Mouse (Mus musculus) heart, embryonic 15.5 days (tissue): ENCODE measurements around the gene Wdr82. TPM values are rescaled to one million over a fixed set of nuclear protein-coding genes. Genes with fewer than 3 reads are reported as not detected.
"Not testable (repeated sequence)": the region's sequence is repeated elsewhere in the genome, so short reads cannot be mapped to it uniquely, and the experiment has no call there.

Source experiments
- ATAC-seq: fragments of 200-750 bp; cut with Nextera tagmentation; replicated peaks from 2 replicates; pipeline ENCODE4 v1.8.0; 2017; ENCODE audit warnings: low read depth, moderate TSS enrichment; ENCODE audit not compliant: insufficient number of reproducible peaks, insufficient read depth, low FRiP score
- H3K27ac ChIP-seq: fragments of 300-500 bp; sonication (generic); 2 replicates; pipeline ENCODE4 v1.5.1; 2015; ENCODE audit warnings: mild to moderate bottlenecking, inconsistent platforms
- H3K27me3 ChIP-seq: fragments of 300-500 bp; sonication (generic); 2 replicates; pipeline ENCODE4 v1.6.1; 2015; ENCODE audit warnings: inconsistent platforms
- H3K36me3 ChIP-seq: fragments of 300-500 bp; sonication (generic); 2 replicates; pipeline ENCODE4 v1.6.1; 2015; ENCODE audit warnings: mild to moderate bottlenecking, inconsistent platforms
- H3K4me1 ChIP-seq: fragments of 300-500 bp; sonication (generic); replicated peaks from 2 replicates; pipeline ENCODE4 v1.6.1; 2015; ENCODE audit warnings: inconsistent platforms
- H3K4me2 ChIP-seq: fragments of 300-500 bp; sonication (generic); 2 replicates; pipeline ENCODE4 v1.6.1; 2015; ENCODE audit warnings: inconsistent platforms, mild to moderate bottlenecking, moderate library complexity
- H3K4me3 ChIP-seq: fragments of 300-500 bp; sonication (generic); 2 replicates; pipeline ENCODE4 v1.5.1; 2015; ENCODE audit warnings: mild to moderate bottlenecking, inconsistent platforms
- H3K9ac ChIP-seq: fragments of 300-500 bp; sonication (generic); 2 replicates; pipeline ENCODE4 v1.6.1; 2015; ENCODE audit warnings: mild to moderate bottlenecking, inconsistent platforms
- H3K9me3 ChIP-seq: fragments of 300-500 bp; sonication (generic); replicated peaks from 2 replicates; pipeline ENCODE4 v1.6.1; 2016; ENCODE audit warnings: inconsistent platforms
- whole genome bisulfite sequencing: fragments of 180-500 bp; shearing (Covaris S2); methylation state at CpG from one replicate; pipeline ENCODE4 v1.1.7; 2015; ENCODE audit warnings: mixed read lengths; 5-methylcytosine and 5-hydroxymethylcytosine counted together
- polyA plus RNA-seq: library from polyadenylated mRNA; unstranded; fragments of >200 nt; fragmentation: Nextera tagmentation; extraction: Ambion mirVana; gene quantifications from 2 replicates; pipeline ENCODE4 v1.2.1, GENCODE M21; 2015

Wdr82 gene
- polyA plus RNA-seq, 1 experiment from 2014 or later, result 16.7 TPM

GRCm38 (mm10) chr9:106166709-106167108 lies 4.0 kb upstream of the Wdr82 start:
- ATAC-seq, result no peak
- WGBS, result 55% methylated on average over 2 of the region's 2 CpGs
- no peaks in the 10 kb centered on the region for H3K36me3 ChIP-seq
- H3K4me1 ChIP-seq, result peaks cover 7% of the 10 kb centered on the region
- peaks cover 3% of the 10 kb centered on the region; the same call in 1 of the 2 replicates for H3K27me3 ChIP-seq
- no peaks in the 10 kb centered on the region for H3K9me3 ChIP-seq
- no peak overlapping the region for H3K9ac ChIP-seq
- H3K27ac ChIP-seq, result no peak overlapping the region
- H3K4me2 ChIP-seq, result no peak overlapping the region
- no peak overlapping the region for H3K4me3 ChIP-seq

- no peaks in the 10 kb centered on the region for H3K36me3 ChIP-seq
- ATAC-seq, result no peak
- 78% methylated on average over 3 of the region's 3 CpGs for WGBS
- no peaks in the 10 kb centered on the region for H3K9me3 ChIP-seq
- H3K4me1 ChIP-seq, result peaks cover 7% of the 10 kb centered on the region
- H3K27me3 ChIP-seq, result no peaks in the 10 kb centered on the region
- no peak overlapping the region for H3K4me3 ChIP-seq
- H3K27ac ChIP-seq, result no peak overlapping the region
- H3K4me2 ChIP-seq, result no peak overlapping the region
- no peak overlapping the region for H3K9ac ChIP-seq
These were observed 3.5 kb upstream of the Wdr82 start for GRCm38 (mm10) chr9:106167241-106167640.

- H3K36me3 ChIP-seq, result no peaks in the 10 kb centered on the region
- no peak for ATAC-seq
- no peak overlapping the region for H3K4me2 ChIP-seq
- peaks cover 7% of the 10 kb centered on the region for H3K4me1 ChIP-seq
- H3K27ac ChIP-seq, result no peak overlapping the region
- H3K27me3 ChIP-seq, result no peaks in the 10 kb centered on the region
- H3K4me3 ChIP-seq, result no peak overlapping the region
- 57% methylated on average over 1 of the region's 1 CpGs for WGBS
- H3K9me3 ChIP-seq, result no peaks in the 10 kb centered on the region
- H3K9ac ChIP-seq, result no peak overlapping the region
These were observed 3.0 kb upstream of the Wdr82 start for GRCm38 (mm10) chr9:106167703-106168102.

- 71% methylated on average over 1 of the region's 1 CpGs for WGBS
- not testable (repeated sequence) for H3K36me3 ChIP-seq, H3K9ac ChIP-seq, H3K4me3 ChIP-seq, H3K27ac ChIP-seq, ATAC-seq, H3K9me3 ChIP-seq, H3K4me2 ChIP-seq, H3K27me3 ChIP-seq
- H3K4me1 ChIP-seq, result peaks cover 18% of the 10 kb centered on the region
These were observed 1.7 kb upstream of the Wdr82 start for GRCm38 (mm10) chr9:106169006-106169405.

- H3K27ac ChIP-seq, result no peak overlapping the region
- peak overlapping the region; percentile 91; the same call in 1 of the 2 replicates for H3K9ac ChIP-seq
These were observed 811 bp upstream of the Wdr82 start for GRCm38 (mm10) chr9:106169917-106170316.

GRCm38 (mm10) chr9:106171346-106172158 lies 824 bp downstream of the Wdr82 start:
- H3K4me2 ChIP-seq, result peak overlapping the region; percentile 95
- H3K36me3 ChIP-seq, result peaks cover 6% of the 10 kb centered on the region; the same call in 1 of the 2 replicates
- peak; percentile 61 for ATAC-seq
- WGBS, result under 1% methylated on average over 30 of the region's 30 CpGs
- peak overlapping the region; percentile 91 for H3K4me3 ChIP-seq
- H3K9ac ChIP-seq, result peak overlapping the region; percentile 91
- no peaks in the 10 kb centered on the region for H3K9me3 ChIP-seq
- peaks cover 39% of the 10 kb centered on the region for H3K4me1 ChIP-seq
- no peaks in the 10 kb centered on the region for H3K27me3 ChIP-seq
- peak overlapping the region; percentile 98 for H3K27ac ChIP-seq

More at GRCm38 (mm10) chr9:106169917-106170316, 811 bp upstream of the Wdr82 start:
- WGBS, result 33% methylated on average over 6 of the region's 6 CpGs
- Histone ChIP-seq H3K9me3 (no peaks in the 10 kb centered on the region), H3K27me3 (no peaks in the 10 kb centered on the region), H3K4me1 (peaks cover 25% of the 10 kb centered on the region), H3K4me2 (peak overlapping the region; percentile 95), H3K4me3 (peak overlapping the region; percentile 91), H3K36me3 (no peaks in the 10 kb centered on the region)
- ATAC-seq, result no peak

GRCm38 (mm10) chr9:106172527-106172926 lies 1.8 kb downstream of the Wdr82 start:
- Histone ChIP-seq H3K27me3 (no peaks in the 10 kb centered on the region), H3K9me3 (no peaks in the 10 kb centered on the region), H3K4me1 (peaks cover 39% of the 10 kb centered on the region), H3K36me3 (peaks cover 12% of the 10 kb centered on the region; the same call in 1 of the 2 replicates), H3K4me3 (peak overlapping the region; percentile 91), H3K9ac (peak overlapping the region; percentile 91), H3K27ac (no peak overlapping the region), H3K4me2 (peak overlapping the region; percentile 95)
- WGBS, result 5% methylated on average over 3 of the region's 3 CpGs
- ATAC-seq, result no peak

- H3K9ac ChIP-seq, result no peak overlapping the region
- H3K9me3 ChIP-seq, result no peaks in the 10 kb centered on the region
- no peak for ATAC-seq
- H3K27me3 ChIP-seq, result no peaks in the 10 kb centered on the region
- peaks cover 39% of the 10 kb centered on the region for H3K4me1 ChIP-seq
- no peak overlapping the region for H3K27ac ChIP-seq
- peaks cover 20% of the 10 kb centered on the region; the same call in 1 of the 2 replicates for H3K36me3 ChIP-seq
- H3K4me3 ChIP-seq, result peak overlapping the region; percentile 91
- 51% methylated on average over 2 of the region's 2 CpGs for WGBS
- H3K4me2 ChIP-seq, result peak overlapping the region; percentile 95
These were observed 2.6 kb downstream of the Wdr82 start for GRCm38 (mm10) chr9:106173363-106173762.

GRCm38 (mm10) chr9:106175552-106176200 lies 4.9 kb downstream of the Wdr82 start:
- no peak overlapping the region for H3K4me3 ChIP-seq
- H3K4me2 ChIP-seq, result peak overlapping the region; percentile 13; the same call in 1 of the 2 replicates
- H3K27ac ChIP-seq, result no peak overlapping the region
- 51% methylated on average over 3 of the region's 3 CpGs for WGBS
- H3K36me3 ChIP-seq, result peaks cover 40% of the 10 kb centered on the region
- no peaks in the 10 kb centered on the region for H3K9me3 ChIP-seq
- peaks cover 32% of the 10 kb centered on the region for H3K4me1 ChIP-seq
- H3K27me3 ChIP-seq, result no peaks in the 10 kb centered on the region
- no peak overlapping the region for H3K9ac ChIP-seq
- ATAC-seq, result no peak

- WGBS, result 79% methylated on average over 5 of the region's 5 CpGs
- ATAC-seq, result no peak
- no peaks in the 10 kb centered on the region for H3K9me3 ChIP-seq
- H3K36me3 ChIP-seq, result peaks cover 51% of the 10 kb centered on the region
- H3K27ac ChIP-seq, result no peak overlapping the region
- H3K9ac ChIP-seq, result no peak overlapping the region
- no peaks in the 10 kb centered on the region for H3K27me3 ChIP-seq
- H3K4me3 ChIP-seq, result no peak overlapping the region
- H3K4me1 ChIP-seq, result peaks cover 32% of the 10 kb centered on the region
- no peak overlapping the region for H3K4me2 ChIP-seq
These were observed 6.0 kb downstream of the Wdr82 start for GRCm38 (mm10) chr9:106176769-106177168.

- no peak overlapping the region for H3K27ac ChIP-seq
- no peaks in the 10 kb centered on the region for H3K27me3 ChIP-seq
- no peak overlapping the region for H3K4me3 ChIP-seq
- no peaks in the 10 kb centered on the region for H3K9me3 ChIP-seq
- H3K9ac ChIP-seq, result no peak overlapping the region
- 81% methylated on average over 6 of the region's 6 CpGs for WGBS
- no peak overlapping the region for H3K4me2 ChIP-seq
- peaks cover 31% of the 10 kb centered on the region for H3K4me1 ChIP-seq
- ATAC-seq, result no peak
- H3K36me3 ChIP-seq, result peaks cover 61% of the 10 kb centered on the region
These were observed 7.1 kb downstream of the Wdr82 start for GRCm38 (mm10) chr9:106177799-106178198.
